Mouse (Mus musculus): ENCODE measurements around the gene Itprip. TPM values are rescaled to one million over a fixed set of nuclear protein-coding genes. Genes with fewer than 3 reads are reported as not detected.
A peak's percentile ranks its signal among the peaks of the same experiment; 100 is the strongest.
"Not testable (repeated sequence)": the region's sequence is repeated elsewhere in the genome, so short reads cannot be mapped to it uniquely, and the experiment has no call there.

Itprip gene
- polyA plus RNA-seq, 1 experiment from 2014 or later, result 10.4 TPM

DNA sequence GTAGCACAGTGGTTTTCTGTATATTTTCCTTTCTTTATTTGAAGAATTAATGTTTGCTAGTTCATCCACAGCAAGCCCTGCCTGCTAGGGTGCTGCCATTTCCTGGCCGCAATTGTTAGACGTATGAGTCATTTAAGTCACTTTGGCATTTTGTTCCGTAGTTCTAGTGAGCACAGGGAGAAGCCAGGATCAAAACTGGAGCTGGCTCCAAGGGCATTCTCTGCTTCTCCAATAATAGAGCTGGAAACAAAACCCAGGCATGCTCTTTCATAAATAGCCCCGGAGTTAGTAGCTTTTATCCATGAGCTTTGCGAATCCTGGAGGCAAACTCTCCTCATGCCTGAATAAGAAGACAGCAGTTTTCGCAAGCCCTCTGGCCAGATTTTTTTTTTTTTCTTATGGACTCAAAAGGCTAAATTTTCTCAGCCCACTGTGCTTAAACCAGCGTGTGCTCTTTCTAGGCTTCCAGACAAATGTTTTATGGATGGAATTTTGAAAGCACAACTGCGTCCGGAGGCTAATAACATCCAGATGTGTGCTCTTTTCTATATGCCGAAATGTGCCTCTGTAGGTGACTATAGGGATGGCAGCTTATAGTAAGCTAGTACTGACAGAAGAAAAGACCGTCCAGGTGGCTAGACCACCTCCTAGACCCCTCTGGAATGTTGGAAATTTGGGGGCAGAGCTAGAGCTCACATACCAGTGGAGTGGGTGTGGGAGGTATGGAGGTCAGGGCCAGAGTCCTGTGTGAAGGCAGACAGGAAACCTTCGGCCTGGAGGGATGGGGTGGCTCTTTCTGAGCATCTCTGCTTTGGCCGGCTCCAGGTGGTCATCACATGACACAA lies 64.9 kb downstream of the Itprip start:
- Histone ChIP-seq H3K27me3 (ENCODE audit: control insufficient read depth, insufficient read depth, low read length) (no peaks in the 10 kb centered on the region), H3K36me3 (replicated peaks; ENCODE audit: control insufficient read depth, insufficient read depth, low read depth, low read length) (no peaks in the 10 kb centered on the region; the same call in 1 of the 2 replicates), H3K4me3 (ENCODE audit: low read depth, low read length) (peak overlapping the region; percentile 72), H3K4me2 (ENCODE audit: low read depth, low read length) (peak overlapping the region; percentile 93), H3K4me1 (ENCODE audit: control insufficient read depth, insufficient read depth, low read length) (no peaks in the 10 kb centered on the region; the same call in 1 of the 2 replicates), H3K9ac (replicated peaks; ENCODE audit: low read length) (peak overlapping the region; percentile 81), H3K9me3 (replicated peaks; ENCODE audit: control insufficient read depth, low read length) (no peaks in the 10 kb centered on the region), H3K27ac (replicated peaks; ENCODE audit: low read depth, low read length) (peak overlapping the region; percentile 85)
- DNase-seq (ENCODE audit: low spot score), result peak; percentile 90
- peak; percentile 85 for ATAC-seq (replicated peaks; ENCODE audit: insufficient number of reproducible peaks, low FRiP score, low TSS enrichment, low read depth)
- WGBS, result 11% methylated on average over 13 of the region's 13 CpGs

DNA sequence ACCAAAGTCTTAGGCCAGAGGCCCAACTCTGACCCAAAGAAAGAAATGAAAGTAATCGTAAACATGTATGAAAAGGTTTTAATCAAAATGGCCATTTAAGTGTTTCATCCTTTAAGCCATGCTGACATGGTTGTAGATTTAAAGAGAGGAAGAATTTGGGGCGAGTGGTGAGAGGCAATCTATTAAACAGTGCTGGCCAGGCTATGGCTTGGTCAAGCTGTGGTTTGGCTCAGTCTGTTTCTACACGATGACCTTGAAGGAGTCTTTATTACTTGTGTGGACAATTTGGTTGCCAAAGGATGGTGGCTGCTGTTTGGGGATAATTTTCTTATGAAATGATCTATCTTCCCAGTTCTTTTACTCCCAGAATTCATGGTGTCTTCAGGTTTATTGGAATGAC lies 66.0 kb downstream of the Itprip start:
- no peaks in the 10 kb centered on the region; the same call in 1 of the 2 replicates for H3K4me1 ChIP-seq (ENCODE audit: control insufficient read depth, insufficient read depth, low read length)
- WGBS, result 82% methylated on average over 3 of the region's 3 CpGs
- no peaks in the 10 kb centered on the region for H3K9me3 ChIP-seq (replicated peaks; ENCODE audit: control insufficient read depth, low read length)
- H3K27me3 ChIP-seq (ENCODE audit: control insufficient read depth, insufficient read depth, low read length), result no peaks in the 10 kb centered on the region
- no peak overlapping the region for H3K27ac ChIP-seq (replicated peaks; ENCODE audit: low read depth, low read length)
- no peak overlapping the region for H3K9ac ChIP-seq (replicated peaks; ENCODE audit: low read length)
- no peak overlapping the region for H3K4me2 ChIP-seq (ENCODE audit: low read depth, low read length)
- DNase-seq (ENCODE audit: low spot score), result no peak
- no peak for ATAC-seq (replicated peaks; ENCODE audit: insufficient number of reproducible peaks, low FRiP score, low TSS enrichment, low read depth)
- H3K4me3 ChIP-seq (ENCODE audit: low read depth, low read length), result no peak overlapping the region
- H3K36me3 ChIP-seq (replicated peaks; ENCODE audit: control insufficient read depth, insufficient read depth, low read depth, low read length), result no peaks in the 10 kb centered on the region

DNA sequence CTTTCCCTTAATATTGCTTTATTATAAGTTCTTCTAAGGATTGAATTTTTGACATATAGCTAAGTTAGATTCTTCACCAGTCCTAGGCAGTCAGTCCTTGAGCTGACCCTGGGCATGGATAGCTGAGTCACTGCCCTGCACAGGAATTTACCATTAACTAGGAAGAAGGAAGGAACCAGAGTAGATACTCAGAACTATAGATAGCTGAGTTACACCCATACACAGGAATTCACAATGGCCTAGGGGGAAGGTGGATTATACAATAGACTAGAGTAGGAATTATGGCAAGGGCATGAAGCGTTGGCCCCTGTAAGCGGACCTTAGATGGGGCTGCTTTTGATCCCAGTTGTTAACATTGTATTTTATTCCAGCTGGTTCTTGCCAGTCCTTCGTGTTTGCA lies 67.0 kb downstream of the Itprip start:
- whole genome bisulfite sequencing, result 92% methylated on average over 3 of the region's 3 CpGs
- not testable (repeated sequence) for H3K4me1 ChIP-seq (ENCODE audit: control insufficient read depth, insufficient read depth, low read length); DNase-seq (ENCODE audit: low spot score); ATAC-seq (replicated peaks; ENCODE audit: insufficient number of reproducible peaks, low FRiP score, low TSS enrichment, low read depth); H3K27ac ChIP-seq (replicated peaks; ENCODE audit: low read depth, low read length); H3K9ac ChIP-seq (replicated peaks; ENCODE audit: low read length); H3K4me2 ChIP-seq (ENCODE audit: low read depth, low read length); H3K9me3 ChIP-seq (replicated peaks; ENCODE audit: control insufficient read depth, low read length); H3K4me3 ChIP-seq (ENCODE audit: low read depth, low read length); H3K27me3 ChIP-seq (ENCODE audit: control insufficient read depth, insufficient read depth, low read length); H3K36me3 ChIP-seq (replicated peaks; ENCODE audit: control insufficient read depth, insufficient read depth, low read depth, low read length)

DNA sequence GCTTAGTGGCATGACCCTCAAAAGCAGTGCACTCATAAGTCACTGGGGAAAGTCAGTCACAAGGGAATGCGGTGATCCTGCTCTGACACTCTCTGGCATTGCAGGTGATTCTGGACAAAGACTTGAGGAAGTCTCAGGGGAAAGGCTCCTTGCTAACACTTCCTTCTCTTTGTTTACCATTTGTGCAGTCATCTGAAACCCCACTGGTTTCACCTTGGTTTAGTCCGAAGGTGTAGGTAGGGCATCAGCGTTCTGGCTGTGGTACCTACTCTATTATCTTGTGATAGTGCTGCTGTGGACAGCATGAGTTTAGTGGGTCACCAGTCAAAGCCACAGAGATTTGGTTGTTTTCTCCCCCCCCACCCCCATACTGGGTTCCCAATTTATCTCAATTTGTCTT lies 69.4 kb downstream of the Itprip start:
- Histone ChIP-seq H3K4me1 (ENCODE audit: control insufficient read depth, insufficient read depth, low read length) (no peaks in the 10 kb centered on the region; the same call in 1 of the 2 replicates), H3K36me3 (replicated peaks; ENCODE audit: control insufficient read depth, insufficient read depth, low read depth, low read length) (no peaks in the 10 kb centered on the region), H3K9ac (replicated peaks; ENCODE audit: low read length) (no peak overlapping the region), H3K9me3 (replicated peaks; ENCODE audit: control insufficient read depth, low read length) (no peaks in the 10 kb centered on the region), H3K4me2 (ENCODE audit: low read depth, low read length) (no peak overlapping the region), H3K4me3 (ENCODE audit: low read depth, low read length) (no peak overlapping the region), H3K27me3 (ENCODE audit: control insufficient read depth, insufficient read depth, low read length) (no peaks in the 10 kb centered on the region), H3K27ac (replicated peaks; ENCODE audit: low read depth, low read length) (no peak overlapping the region)
- WGBS, result 93% methylated on average over 3 of the region's 3 CpGs
- DNase-seq (ENCODE audit: low spot score) (no peak), ATAC-seq (replicated peaks; ENCODE audit: insufficient number of reproducible peaks, low FRiP score, low TSS enrichment, low read depth) (no peak)

Small RNA genes within 50 kb of the gene (microRNA-seq; reads per million reads assigned to microRNA genes)
- gene Gm22240 (ENCODE audit: borderline number of aligned reads), result not detected

Other genes with a start within 250 kb of the Itprip start
- gene Col17a1, start 227.2 kb downstream of the Itprip start, polyA plus RNA-seq (2014; fragmentation: Nextera tagmentation; extraction: Ambion mirVana), result 2.5 TPM in 2 replicates
- gene Sfr1, start 187.6 kb downstream of the Itprip start, polyA plus RNA-seq (2014; fragmentation: Nextera tagmentation; extraction: Ambion mirVana), result 341 and 384 TPM in 2 replicates
- gene Gsto1, start 64.3 kb downstream of the Itprip start, polyA plus RNA-seq (2014; fragmentation: Nextera tagmentation; extraction: Ambion mirVana), result 183 and 196 TPM in 2 replicates
- 0.77 and 1.3 TPM in 2 replicates for gene Gsto2, start 53.8 kb downstream of the Itprip start, polyA plus RNA-seq (2014; fragmentation: Nextera tagmentation; extraction: Ambion mirVana)
- 0.06 TPM in 1 of 2 replicates, not detected in the other for gene Cfap43, start within 50 bp of the Itprip start, polyA plus RNA-seq (2014; fragmentation: Nextera tagmentation; extraction: Ambion mirVana)
- gene Cfap58, start 18.4 kb upstream of the Itprip start, polyA plus RNA-seq (2014; fragmentation: Nextera tagmentation; extraction: Ambion mirVana), result 0.10 TPM in 1 of 2 replicates, not detected in the other